Mouse (Mus musculus) brain, embryonic 18.5 days (tissue): ENCODE results near the gene Prrx1.

Experiments
- DNase-seq: peaks from one replicate; pipeline ENCODE4 v3.0.0-alpha.2; 2012; ENCODE audit warnings: low read depth, low spot score

The Prrx1 gene

GRCm38 (mm10) chr1:163273132-163273531 is 40.4 kb downstream of the Prrx1 start:
- no peak for DNase-seq

GRCm38 (mm10) chr1:163266853-163267538 is 46.5 kb downstream of the Prrx1 start:
- no peak for DNase-seq

GRCm38 (mm10) chr1:163257298-163257697 is 56.2 kb downstream of the Prrx1 start:
- no peak for DNase-seq

- DNase-seq = no peak
These were observed 57.6 kb downstream of the Prrx1 start for GRCm38 (mm10) chr1:163255884-163256283.

GRCm38 (mm10) chr1:163252796-163253195 is 60.7 kb downstream of the Prrx1 start:
- DNase-seq = no peak

- no peak for DNase-seq
These were observed 61.2 kb downstream of the Prrx1 start for GRCm38 (mm10) chr1:163252331-163252730.

- no peak for DNase-seq
These were observed 61.7 kb downstream of the Prrx1 start for GRCm38 (mm10) chr1:163251766-163252165.

GRCm38 (mm10) chr1:163238950-163239349 is 74.6 kb downstream of the Prrx1 start:
- no peak for DNase-seq

- DNase-seq = no peak
These were observed 82.3 kb downstream of the Prrx1 start for GRCm38 (mm10) chr1:163231230-163231629.

- DNase-seq = no peak
These were observed 87.2 kb downstream of the Prrx1 start for GRCm38 (mm10) chr1:163226271-163226670.

GRCm38 (mm10) chr1:163221767-163222166 is 91.7 kb downstream of the Prrx1 start:
- no peak for DNase-seq

GRCm38 (mm10) chr1:163208919-163209867 is 104.3 kb downstream of the Prrx1 start:
- DNase-seq = no peak

- no peak for DNase-seq
These were observed 114.7 kb downstream of the Prrx1 start for GRCm38 (mm10) chr1:163198767-163199166.

- no peak for DNase-seq
These were observed 115.5 kb downstream of the Prrx1 start for GRCm38 (mm10) chr1:163198059-163198458.
